Mouse (Mus musculus): ENCODE results near the gene Ankrd66. TPM values are rescaled to one million over a fixed set of nuclear protein-coding genes. Genes with fewer than 3 reads are reported as not detected.

Gene Ankrd66
- total RNA-seq, 2 experiments from 2014 or later, result not detected

Other genes starting within 250 kb of the Ankrd66 start
- 100 to 1,000 TPM; 131 to 141 TPM for gene Adgrf5, start 183.2 kb downstream of the Ankrd66 start, total RNA-seq (2021)
- not detected for gene Mep1a, start 40.8 kb downstream of the Ankrd66 start, total RNA-seq (2021)
- 1 to 10 TPM; 3.0 TPM for gene Pla2g7, start 24.5 kb upstream of the Ankrd66 start, total RNA-seq (2021)
- gene Tdrd6, start 86.7 kb upstream of the Ankrd66 start, total RNA-seq (2021), result under 1 TPM; 0.05 to 0.29 TPM
- 1 to 10 TPM; 2.5 to 3.2 TPM for gene Slc25a27, start 123.6 kb upstream of the Ankrd66 start, total RNA-seq (2021)
- gene Cyp39a1, start 123.8 kb upstream of the Ankrd66 start, total RNA-seq (2021), result 10 to 100 TPM; 17.4 to 18.9 TPM

All from heart, postnatal 4 days (tissue).